Mouse (Mus musculus) Muller cell, postnatal 12 days (primary cell): ENCODE results near the gene Krtap5-1.
"Not testable (repeated sequence)": the region's sequence is repeated elsewhere in the genome, so short reads cannot be mapped to it uniquely, and the experiment has no call there.

Source experiments
- DNase-seq: peaks from one replicate; pipeline ENCODE4 v3.0.0-alpha.2; 2015; ENCODE audit errors: inconsistent ontology term

Gene Krtap5-1

GRCm38 (mm10) chr7:142297018-142297417 lies at the start of gene Krtap5-1:
Gene Krtap5-1 (minus strand): TSS chr7:142297118.
- DNase-seq, result not testable (repeated sequence)

DNA sequence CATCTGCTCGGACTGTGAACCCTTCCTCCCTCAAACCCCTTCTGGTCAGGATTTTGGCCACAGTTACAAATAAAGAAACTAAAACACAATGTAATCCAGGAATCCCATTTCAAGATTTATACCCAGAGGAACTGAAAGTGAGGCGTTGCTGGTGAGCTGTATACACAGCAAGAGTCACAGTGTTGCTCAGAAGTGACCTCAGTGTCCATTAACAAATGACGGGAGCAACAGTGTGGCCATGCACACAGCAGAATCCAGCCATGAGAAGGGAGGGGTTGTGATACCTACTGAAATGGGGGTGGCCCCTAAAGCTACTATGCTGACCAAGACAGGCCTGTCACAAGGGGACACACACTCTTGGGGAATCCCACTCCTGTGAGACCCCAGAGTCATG lies 45.3 kb upstream of the Krtap5-1 start:
- no peak for DNase-seq

DNA sequence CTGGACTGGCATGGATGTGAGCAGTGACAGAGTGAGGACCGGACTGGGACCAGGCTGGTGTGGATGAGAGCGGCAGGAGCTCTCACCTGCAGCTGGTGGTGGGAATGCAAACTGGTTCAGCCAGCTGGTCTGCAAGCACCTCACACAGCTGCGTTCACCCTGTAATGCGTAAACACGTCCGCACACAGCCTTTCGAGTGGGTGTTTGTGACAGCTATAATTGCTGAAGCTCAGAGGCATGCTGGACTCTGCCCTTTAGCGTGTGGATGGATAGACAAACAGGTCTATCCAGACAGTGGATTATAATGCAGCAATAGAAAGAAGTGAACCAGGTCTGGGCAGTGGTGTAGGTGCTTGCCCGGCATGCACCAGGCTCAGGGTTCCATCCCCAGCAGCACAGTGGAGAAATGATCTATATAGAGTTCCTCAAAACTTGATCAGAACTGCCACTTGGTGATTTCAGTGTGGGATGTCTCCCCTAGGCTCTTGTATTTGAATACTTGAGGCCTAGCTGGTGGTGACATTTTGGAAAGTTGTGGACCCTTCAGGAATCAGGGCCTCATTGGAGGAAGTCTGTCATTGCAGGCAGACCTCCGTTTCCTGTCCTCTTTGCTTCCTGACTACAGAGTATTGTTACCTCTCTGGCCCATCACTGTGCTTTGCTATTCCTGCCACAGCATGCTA lies 44.8 kb upstream of the Krtap5-1 start:
- DNase-seq, result no peak

DNA sequence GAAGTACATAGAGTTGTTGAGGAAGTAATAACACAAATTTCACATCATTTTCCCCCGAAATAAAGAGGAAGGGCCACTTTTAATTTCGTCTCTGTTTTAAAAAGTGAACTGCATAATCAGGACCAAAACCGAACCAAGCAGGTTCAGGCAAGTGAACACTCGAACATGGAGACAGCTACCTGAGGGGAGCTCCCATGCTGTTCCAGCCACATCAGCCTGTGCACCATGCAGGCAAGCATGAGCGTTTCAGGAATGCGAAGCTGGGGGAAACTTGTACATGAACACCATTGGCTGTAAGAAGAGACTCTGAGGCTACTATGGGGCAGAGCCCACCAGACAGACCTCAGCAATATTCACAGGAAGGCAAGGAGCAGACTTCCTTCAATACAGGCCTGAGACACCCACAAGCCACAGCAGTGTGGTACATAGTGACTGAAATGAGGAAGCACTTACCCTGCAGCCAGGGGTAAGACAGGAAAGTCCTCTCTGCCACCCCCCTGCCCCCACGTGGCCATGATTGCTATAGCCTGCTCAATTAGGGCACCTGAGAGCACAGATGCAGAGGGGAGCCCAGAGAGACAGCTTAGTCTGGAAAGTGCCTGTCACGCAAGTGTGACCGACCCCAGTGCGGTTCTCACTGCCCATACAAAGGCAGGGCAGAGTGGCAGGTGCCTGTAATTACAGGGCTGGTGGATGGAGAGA lies 43.5 kb upstream of the Krtap5-1 start:
- DNase-seq, result no peak

DNA sequence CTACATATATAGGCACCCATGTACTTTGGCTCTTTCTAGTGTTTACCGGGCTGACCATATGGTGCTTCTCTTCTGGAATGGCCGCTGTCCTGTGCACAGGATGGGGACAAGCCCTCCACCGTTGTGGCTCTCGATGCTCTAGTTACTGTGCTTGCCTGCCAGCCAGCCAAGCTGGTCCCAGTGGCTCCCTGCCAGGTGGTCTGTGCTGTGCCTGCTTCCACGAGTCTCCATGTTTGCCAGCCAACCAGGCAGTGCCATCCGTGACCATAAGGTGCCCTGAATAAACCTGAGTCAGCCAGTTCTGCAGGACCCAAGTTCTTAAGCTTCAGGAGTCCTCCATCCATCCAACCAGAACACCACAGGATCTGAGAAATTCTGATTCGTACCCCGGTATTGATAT lies 38.2 kb upstream of the Krtap5-1 start:
- no peak for DNase-seq

DNA sequence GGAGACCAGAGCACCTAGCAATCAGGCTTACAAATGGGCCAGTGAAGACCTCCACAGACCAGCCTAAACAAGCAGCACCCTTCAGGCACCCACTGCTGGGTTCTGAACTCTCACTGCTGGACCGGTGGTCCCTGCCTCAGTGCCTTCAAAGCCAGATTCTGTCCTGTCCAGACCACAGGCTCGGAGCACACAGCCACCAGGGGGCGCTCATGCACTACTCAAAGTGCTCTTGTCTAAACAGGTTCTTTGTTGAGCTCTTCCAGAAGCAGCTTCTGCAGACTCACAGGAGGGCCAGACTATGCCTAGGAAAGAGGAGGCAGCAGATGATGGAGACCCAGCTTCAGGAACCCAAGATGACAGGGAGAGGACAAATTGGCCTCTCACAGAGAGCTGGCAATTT lies 37.3 kb upstream of the Krtap5-1 start:
- peak; percentile 88 for DNase-seq

- DNase-seq, result not testable (repeated sequence)
Measured at GRCm38 (mm10) chr7:142332741-142333140, 35.8 kb upstream of the Krtap5-1 start.

- no peak for DNase-seq
Measured at GRCm38 (mm10) chr7:142331281-142331680, 34.4 kb upstream of the Krtap5-1 start.

DNA sequence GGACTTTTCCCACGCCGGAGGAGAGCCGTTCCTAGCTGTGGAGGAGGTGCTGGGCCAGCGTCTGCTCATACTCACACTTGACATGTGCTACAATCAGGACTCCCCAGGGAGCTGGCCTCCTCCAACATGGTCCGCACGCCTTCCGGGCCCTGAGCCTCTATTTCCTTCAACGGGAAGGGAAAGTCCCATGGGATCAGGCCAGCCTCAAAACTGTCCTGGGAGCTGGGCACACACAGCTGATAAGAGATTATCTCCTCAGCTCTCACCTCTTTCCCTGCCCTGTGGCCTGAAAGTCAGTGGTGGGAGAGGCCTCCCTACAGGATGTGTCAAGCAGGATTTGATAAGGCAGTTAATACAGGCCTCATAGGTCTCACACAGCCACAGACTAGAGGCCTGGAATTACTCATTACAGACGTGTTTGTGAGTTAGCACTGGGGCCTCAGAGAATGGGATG lies 33.4 kb upstream of the Krtap5-1 start:
- no peak for DNase-seq

- DNase-seq, result no peak
Measured at GRCm38 (mm10) chr7:142328507-142328906, 31.6 kb upstream of the Krtap5-1 start.

GRCm38 (mm10) chr7:142326714-142327445 lies 30.0 kb upstream of the Krtap5-1 start:
- no peak for DNase-seq

- no peak for DNase-seq
Measured at GRCm38 (mm10) chr7:142323396-142324117, 26.6 kb upstream of the Krtap5-1 start.

GRCm38 (mm10) chr7:142322641-142323040 lies 25.7 kb upstream of the Krtap5-1 start:
- DNase-seq, result no peak

- DNase-seq, result not testable (repeated sequence)
Measured at GRCm38 (mm10) chr7:142321637-142322306, 24.9 kb upstream of the Krtap5-1 start.

DNA sequence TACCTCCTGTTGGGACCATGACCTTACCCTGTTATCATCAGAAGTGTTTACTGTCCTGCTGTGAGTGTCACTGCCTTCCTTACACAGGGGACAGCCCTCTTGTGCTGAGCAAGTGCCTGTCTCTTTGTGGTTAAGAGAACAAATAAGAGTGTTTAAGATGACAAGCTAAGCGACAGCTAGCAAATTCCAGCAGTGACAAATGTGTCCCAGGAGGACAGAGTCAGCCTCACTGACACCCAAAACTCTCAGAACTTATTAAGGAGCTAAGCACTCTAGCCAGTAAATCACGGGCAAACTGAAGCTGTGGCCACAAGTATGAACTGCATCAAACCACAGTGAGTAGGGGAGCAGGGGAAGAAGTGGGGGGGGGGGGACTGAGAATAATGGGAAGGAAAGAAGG lies 24.0 kb upstream of the Krtap5-1 start:
- no peak for DNase-seq

GRCm38 (mm10) chr7:142319124-142319523 lies 22.2 kb upstream of the Krtap5-1 start:
- DNase-seq, result no peak

DNA sequence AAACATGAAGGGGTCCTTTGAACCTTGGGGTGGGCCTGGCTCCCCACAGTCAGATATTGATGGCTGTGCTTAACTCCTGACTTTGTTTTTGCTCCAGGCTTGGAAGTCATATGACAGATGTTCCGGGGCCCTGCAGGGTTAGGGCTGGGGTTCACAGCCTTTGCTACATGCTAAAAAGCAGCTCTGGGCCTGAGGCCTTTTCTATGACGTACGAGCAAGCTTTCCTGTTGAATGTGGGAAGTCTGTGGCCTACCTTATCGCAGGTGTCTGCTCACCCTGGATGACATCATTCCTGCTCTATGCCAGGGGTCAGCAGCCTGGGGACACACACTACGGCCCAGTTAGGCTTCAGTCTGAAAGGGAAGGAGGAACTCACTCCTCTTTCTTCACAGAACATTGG lies 20.3 kb upstream of the Krtap5-1 start:
- no peak for DNase-seq

- no peak for DNase-seq
Measured at GRCm38 (mm10) chr7:142316558-142316957, 19.6 kb upstream of the Krtap5-1 start.

- DNase-seq, result no peak
Measured at GRCm38 (mm10) chr7:142314600-142315285, 17.8 kb upstream of the Krtap5-1 start.

- DNase-seq, result not testable (repeated sequence)
Measured at GRCm38 (mm10) chr7:142303929-142304328, 7.0 kb upstream of the Krtap5-1 start.

DNA sequence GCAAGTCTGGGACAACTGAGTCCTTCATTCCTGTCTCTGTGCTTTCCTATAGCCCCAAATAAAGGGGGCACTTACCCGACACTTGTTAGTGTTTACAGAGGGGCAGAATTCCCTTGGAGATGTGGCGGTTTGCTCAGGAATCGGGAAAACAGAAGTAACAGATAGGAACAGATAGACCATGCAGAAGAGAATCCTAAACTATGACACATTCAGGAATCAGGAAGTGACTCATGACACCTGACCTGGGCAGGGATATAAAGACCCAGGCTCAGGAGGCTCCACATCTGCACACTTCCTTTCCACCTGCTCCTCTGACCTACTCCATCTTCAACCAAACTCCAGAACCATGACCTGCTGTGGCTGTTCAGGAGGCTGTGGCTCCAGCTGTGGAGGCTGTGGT lies 6.3 kb upstream of the Krtap5-1 start, which contains the start of gene Krtap5-4:
Krtap5-4 (plus strand) TSS at position 301 of the 400 bp plus-strand sequence.
- no peak for DNase-seq
